Comparison of ENCODE assay signal across 25 mouse cellular contexts in the genomic region with DNA sequence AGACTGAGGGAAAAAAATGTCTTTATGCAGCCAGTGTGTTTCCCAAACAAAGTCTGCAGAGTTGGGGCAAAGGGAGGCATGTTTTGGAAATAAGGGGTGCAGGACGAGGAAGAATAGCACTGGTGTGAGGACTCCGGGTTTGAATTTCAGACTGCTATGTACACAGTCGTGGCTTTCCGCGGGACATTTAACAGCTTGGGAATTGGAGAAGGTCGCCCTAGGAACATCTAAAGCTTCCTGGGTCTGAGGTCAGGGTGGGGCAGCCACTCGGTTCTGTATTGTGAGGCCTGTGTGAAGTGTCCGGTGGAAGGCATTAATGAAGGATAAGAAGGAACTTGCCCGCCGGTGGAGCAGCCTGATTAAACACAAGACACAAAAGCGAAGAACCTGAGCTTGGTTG. TPM values are rescaled to one million over a fixed set of nuclear protein-coding genes. Genes with fewer than 3 reads are reported as not detected.
DNase-seq lines count a peak whose midpoint lies in the region; ATAC-seq and TF ChIP-seq lines count a peak whose summit lies in the region.
"Had no signal": no experiment of that assay in that cellular context is flagged by ENCODE, and none has a peak within 500 bp of the region (broad histone marks: within the 10 kb centered on the region; RNA-seq: fewer than 3 reads in every experiment).

No protein-coding gene starts in this region.

- H3K4me1 ChIP-seq in kidney, embryonic 14.5 days (ENCODE audit: control insufficient read depth, insufficient read depth, low read length): peaks cover 4% of the 10 kb centered on the region; the same call in 1 of the 2 replicates
- peaks cover 9% of the 10 kb centered on the region; the same call in 1 of the 2 replicates for H3K4me1 ChIP-seq in lung, embryonic 14.5 days (ENCODE audit: insufficient read depth)
- H3K4me1 ChIP-seq in embryonic facial prominence, embryonic 15.5 days: no peaks in the 10 kb centered on the region
- H3K4me1 ChIP-seq in stomach, embryonic 16.5 days (ENCODE audit: control insufficient read depth, insufficient read depth, low read length): peaks cover 12% of the 10 kb centered on the region
- H3K4me1 ChIP-seq: liver, embryonic 15.5 days; midbrain, embryonic 12.5 days; neural tube, embryonic 13.5 days had no signal

- H3K27ac ChIP-seq in kidney, embryonic 14.5 days (ENCODE audit: low read depth, low read length): no peak overlapping the region; the same call in 1 of the 2 replicates
- peak overlapping the region; percentile 52; the same call in 1 of the 2 replicates for H3K27ac ChIP-seq in lung, embryonic 14.5 days (ENCODE audit: low read depth)
- no peak overlapping the region for H3K27ac ChIP-seq in embryonic facial prominence, embryonic 15.5 days (replicated peaks)
- peak overlapping the region; percentile 80 for H3K27ac ChIP-seq in stomach, embryonic 16.5 days (ENCODE audit: low read length)
- H3K27ac ChIP-seq: liver, embryonic 15.5 days; lung, embryonic 15.5 days; midbrain, embryonic 12.5 days; neural tube, embryonic 13.5 days had no signal

- H3K36me3 ChIP-seq in kidney, embryonic 14.5 days (ENCODE audit: control insufficient read depth, insufficient read depth, low read length): no peaks in the 10 kb centered on the region
- H3K36me3 ChIP-seq in lung, embryonic 14.5 days (ENCODE audit: insufficient read depth): no peaks in the 10 kb centered on the region
- H3K36me3 ChIP-seq in embryonic facial prominence, embryonic 15.5 days: no peaks in the 10 kb centered on the region
- no peaks in the 10 kb centered on the region for H3K36me3 ChIP-seq in stomach, embryonic 16.5 days (ENCODE audit: control insufficient read depth, insufficient read depth, low read length)
- H3K36me3 ChIP-seq: heart, embryonic 12.5 days; liver, embryonic 15.5 days; lung, embryonic 15.5 days; midbrain, embryonic 12.5 days; neural tube, embryonic 13.5 days had no signal

- no peaks in the 10 kb centered on the region for H3K27me3 ChIP-seq in kidney, embryonic 14.5 days (ENCODE audit: control insufficient read depth, insufficient read depth, low read length)
- H3K27me3 ChIP-seq in lung, embryonic 14.5 days (ENCODE audit: insufficient read depth, low read length): no peaks in the 10 kb centered on the region
- H3K27me3 ChIP-seq in embryonic facial prominence, embryonic 15.5 days: no peaks in the 10 kb centered on the region
- H3K27me3 ChIP-seq in stomach, embryonic 16.5 days (ENCODE audit: control insufficient read depth, insufficient read depth, low read length): no peaks in the 10 kb centered on the region
- H3K27me3 ChIP-seq: heart, embryonic 12.5 days; liver, embryonic 15.5 days; lung, embryonic 15.5 days; midbrain, embryonic 12.5 days; neural tube, embryonic 13.5 days had no signal

- no peak for TF ChIP-seq CTCF in lung, embryonic 14.5 days (IDR thresholded peaks at IDR 0.05; ENCODE audit: low read depth)

- 26% methylated on average over 11 of the region's 11 CpGs for WGBS in kidney, embryonic 14.5 days
- WGBS in lung, embryonic 14.5 days: 28% methylated on average over 11 of the region's 11 CpGs
- WGBS in embryonic facial prominence, embryonic 15.5 days: 47% methylated on average over 11 of the region's 11 CpGs
- 23% methylated on average over 11 of the region's 11 CpGs for WGBS in stomach, embryonic 16.5 days

- no peaks in the 10 kb centered on the region for H3K9me3 ChIP-seq in kidney, embryonic 14.5 days (ENCODE audit: control insufficient read depth, low read length)
- H3K9me3 ChIP-seq in lung, embryonic 14.5 days (ENCODE audit: low read depth, low read length): no peaks in the 10 kb centered on the region
- H3K9me3 ChIP-seq in embryonic facial prominence, embryonic 15.5 days (replicated peaks): no peaks in the 10 kb centered on the region
- no peaks in the 10 kb centered on the region for H3K9me3 ChIP-seq in stomach, embryonic 16.5 days (replicated peaks; ENCODE audit: control insufficient read depth, low read length)
- H3K9me3 ChIP-seq: liver, embryonic 15.5 days; lung, embryonic 15.5 days; midbrain, embryonic 12.5 days; neural tube, embryonic 13.5 days had no signal

- no peak overlapping the region for H3K9ac ChIP-seq in kidney, embryonic 14.5 days (ENCODE audit: low read depth, low read length)
- H3K9ac ChIP-seq in lung, embryonic 14.5 days: no peak overlapping the region
- H3K9ac ChIP-seq in embryonic facial prominence, embryonic 15.5 days: no peak overlapping the region
- H3K9ac ChIP-seq in stomach, embryonic 16.5 days (ENCODE audit: low read length): peak overlapping the region; percentile 13; the same call in 1 of the 2 replicates
- H3K9ac ChIP-seq: heart, embryonic 12.5 days; liver, embryonic 15.5 days; lung, embryonic 15.5 days; midbrain, embryonic 12.5 days; neural tube, embryonic 13.5 days had no signal

- no peak for DNase-seq in kidney, postnatal 4 days
- no peak for DNase-seq in lung, embryonic 14.5 days
- no peak for DNase-seq in lung, postnatal 14 days
- DNase-seq in heart, postnatal 4 days: no peak
- DNase-seq: adrenal gland, postnatal 25 days; cerebellum, adult 18-20 months; cerebellum, postnatal 10 days; heart, adult 2 months; kidney, adult 11 months; kidney, postnatal 25 days; liver; lung, postnatal 36 days; right cerebral cortex, postnatal 4 days; thymus, postnatal 14 days had no signal

- peak; percentile 82 for ATAC-seq in kidney, embryonic 14.5 days (ENCODE audit: low FRiP score, low TSS enrichment)
- ATAC-seq in lung, embryonic 14.5 days (ENCODE audit: insufficient read depth): peak; percentile 13; the same call in 1 of the 2 replicates
- ATAC-seq in embryonic facial prominence, embryonic 15.5 days (ENCODE audit: insufficient number of reproducible peaks, low FRiP score, low TSS enrichment, low read depth): 0 out of 2 replicates have a peak, but pooled peaks have one; percentile 31
- ATAC-seq in stomach, embryonic 16.5 days (ENCODE audit: insufficient read depth, low FRiP score): no peak
- ATAC-seq: CD4-positive, CD25-positive, alpha-beta regulatory T cell, adult 4 months; forebrain, embryonic 14.5 days; hindbrain, embryonic 16.5 days had no signal

- H3K4me2 ChIP-seq in kidney, embryonic 14.5 days (replicated peaks; ENCODE audit: low read depth, low read length): no peak overlapping the region
- 0 out of 2 replicates have a peak overlapping the region, but pooled peaks have one; percentile 12 for H3K4me2 ChIP-seq in lung, embryonic 14.5 days
- H3K4me2 ChIP-seq in embryonic facial prominence, embryonic 15.5 days (replicated peaks): no peak overlapping the region
- peak overlapping the region; percentile 6; the same call in 1 of the 2 replicates for H3K4me2 ChIP-seq in stomach, embryonic 16.5 days (ENCODE audit: low read depth, low read length)
- H3K4me2 ChIP-seq: heart, embryonic 12.5 days; liver, embryonic 15.5 days; lung, embryonic 15.5 days; midbrain, embryonic 12.5 days; neural tube, embryonic 13.5 days had no signal

- no peak overlapping the region for H3K4me3 ChIP-seq in kidney, embryonic 14.5 days (ENCODE audit: low read length)
- no peak overlapping the region for H3K4me3 ChIP-seq in lung, embryonic 14.5 days (ENCODE audit: low read depth, low read length)
- no peak overlapping the region for H3K4me3 ChIP-seq in embryonic facial prominence, embryonic 15.5 days (replicated peaks)
- no peak overlapping the region for H3K4me3 ChIP-seq in stomach, embryonic 16.5 days (replicated peaks; ENCODE audit: low read length)
- H3K4me3 ChIP-seq: heart, adult 2 months; heart, embryonic 12.5 days; liver, embryonic 15.5 days; lung, embryonic 15.5 days; midbrain, embryonic 12.5 days; neural tube, embryonic 13.5 days had no signal

RNA-seq across cellular contexts. Expression of gene Plekhg3, which starts 45.3 kb away (rescaled TPM):
- polyA plus RNA-seq in kidney, embryonic 14.5 days (2014; fragmentation: Nextera tagmentation; extraction: Ambion mirVana): 7.9 and 15.1 TPM in 2 replicates
- polyA plus RNA-seq in lung, embryonic 14.5 days (2014; fragmentation: Nextera tagmentation; extraction: Ambion mirVana): 9.0 and 9.7 TPM in 2 replicates
- 7.7 and 8.9 TPM in 2 replicates for polyA plus RNA-seq in embryonic facial prominence, embryonic 15.5 days (2015; fragmentation: Nextera tagmentation; extraction: Ambion mirVana)
- polyA plus RNA-seq in stomach, embryonic 16.5 days (2015; fragmentation: Nextera tagmentation; extraction: Ambion mirVana): 10.2 and 11.6 TPM in 2 replicates
- total RNA-seq in heart, postnatal 4 days (2021): 10 to 100 TPM; 29.5 TPM

Comparison
In these comparisons a context has a peak if more than half of its experiments do, and no peak if none do; other contexts are left out.
1. H3K27ac ChIP-seq: peak in lung, embryonic 14.5 days (single experiment) and stomach, embryonic 16.5 days (single experiment); none in kidney, embryonic 14.5 days (single experiment) and embryonic facial prominence, embryonic 15.5 days (single experiment).
2. H3K4me2 ChIP-seq: peak in lung, embryonic 14.5 days (single experiment) and stomach, embryonic 16.5 days (single experiment); none in kidney, embryonic 14.5 days (single experiment) and embryonic facial prominence, embryonic 15.5 days (single experiment).